Mouse (Mus musculus) T-cell, adult 66 days (primary cell): ENCODE measurements around the gene Galnt16. TPM values are rescaled to one million over a fixed set of nuclear protein-coding genes. Genes with fewer than 3 reads are reported as not detected.

Experiments
- total RNA-seq, 2 experiments: library from RNA; stranded (reverse); gene quantifications; 3 replicates in 1 of 2; 4 replicates in 1 of 2; pipeline ENCODE4 v1.2.4; 2023

The Galnt16 gene
- not detected for total RNA-seq

DNA sequence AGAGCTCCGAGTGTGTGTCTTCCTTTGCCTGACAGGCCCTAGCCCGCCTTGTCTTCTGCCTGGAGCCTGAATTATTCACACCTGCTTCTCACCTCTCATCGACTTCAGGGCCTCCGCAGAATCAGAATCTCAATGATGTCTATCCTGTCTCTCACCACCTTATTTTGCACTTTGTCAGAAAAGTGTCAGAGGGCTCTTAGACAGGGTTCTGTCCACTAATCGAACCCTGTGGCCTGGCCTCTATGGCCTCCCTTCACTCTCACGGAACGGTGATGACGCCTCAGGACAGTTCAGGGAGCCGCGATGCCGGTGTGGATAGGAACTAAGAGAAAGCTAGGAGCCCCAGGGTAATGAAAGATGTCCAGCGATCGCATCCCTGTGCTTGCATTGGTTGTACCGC lies at the start of gene Galnt16:
Galnt16 (plus strand) TSS at position 301 of the 400 bp plus-strand sequence.

DNA sequence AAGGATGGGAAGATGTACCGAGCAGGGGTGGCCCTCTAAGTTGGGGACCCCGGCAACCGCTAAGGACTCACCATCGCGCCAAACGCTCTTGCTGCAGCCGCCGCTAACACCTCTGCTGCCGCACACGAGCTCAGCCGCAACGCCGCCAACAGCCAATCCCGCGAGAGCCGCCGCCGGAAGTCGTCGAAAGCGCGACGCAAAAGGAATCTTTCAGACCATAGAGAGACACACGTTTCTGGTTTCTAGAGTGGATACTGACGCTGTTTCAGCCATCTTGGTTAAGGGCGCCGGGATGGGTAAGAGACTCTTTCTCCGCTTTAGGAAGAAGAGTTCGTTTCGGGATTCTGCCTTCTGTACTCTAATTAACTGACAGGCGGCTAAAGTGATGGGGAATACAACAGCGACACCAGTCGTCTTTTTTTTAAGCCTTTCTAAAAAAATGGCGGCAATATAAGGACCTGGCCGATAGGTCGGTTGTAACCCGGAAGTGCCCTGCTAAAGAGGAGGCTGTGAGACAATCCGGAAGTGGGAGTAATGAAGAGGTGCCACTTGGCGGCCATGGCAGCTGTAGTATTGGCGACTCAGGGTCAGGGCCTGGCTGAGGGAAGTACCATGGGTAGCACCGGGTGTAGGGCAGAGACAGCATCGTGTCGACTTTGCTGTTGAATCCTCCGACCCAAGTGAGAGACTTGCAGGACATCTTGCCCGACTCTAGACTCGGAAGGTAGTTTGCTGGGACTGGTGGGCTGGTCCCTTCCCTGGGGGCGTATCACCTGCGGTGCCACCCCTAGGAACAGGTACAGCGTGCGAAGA lies 125.8 kb downstream of the Galnt16 start, which contains the start of the genes Slc39a9 and Erh:
Slc39a9 (plus strand) TSS at position 191 of the 813 bp plus-strand sequence.
Erh (minus strand) TSS at position 649 of the 813 bp plus-strand sequence.

Other genes with a start within 250 kb of the Galnt16 start
- gene Dcaf5, start 81.7 kb upstream of the Galnt16 start, total RNA-seq: 10 to 100 TPM; 60.8 to 69.0 TPM
- gene Exd2, start 55.2 kb upstream of the Galnt16 start, total RNA-seq: 10 to 100 TPM; 47.8 to 56.0 TPM
- 10 to 100 TPM; 28.2 to 35.9 TPM for gene Slc39a9, start 125.6 kb downstream of the Galnt16 start, total RNA-seq
- 10 to 100 TPM; 62.1 to 80.9 TPM for gene Erh, start 126.1 kb downstream of the Galnt16 start, total RNA-seq
- under 1 TPM; 0.47 to 0.96 TPM for gene Plekhd1, start 174.3 kb downstream of the Galnt16 start, total RNA-seq
- gene Ccdc177, start 242.4 kb downstream of the Galnt16 start, total RNA-seq: not detected